Mouse (Mus musculus) lung, adult 18-20 months (tissue): ENCODE results near the gene Gm21882.
"Not testable (repeated sequence)": the region's sequence is repeated elsewhere in the genome, so short reads cannot be mapped to it uniquely, and the experiment has no call there.

ENCODE experiments used
- DNase-seq, 2 experiments: peaks; one replicate each; pipeline ENCODE4 v3.0.0; 2022; ENCODE audit warnings: mixed read lengths in 2 of 2

Gene Gm21882

GRCm38 (mm10) chrY:40381423-40381822 is at the start of gene Gm21882:
Gm21882 (minus strand) TSS chrY:40381523.
- DNase-seq: not testable (repeated sequence)
